Mouse (Mus musculus): ENCODE measurements around the gene Cd83.

Cd83 gene

DNA sequence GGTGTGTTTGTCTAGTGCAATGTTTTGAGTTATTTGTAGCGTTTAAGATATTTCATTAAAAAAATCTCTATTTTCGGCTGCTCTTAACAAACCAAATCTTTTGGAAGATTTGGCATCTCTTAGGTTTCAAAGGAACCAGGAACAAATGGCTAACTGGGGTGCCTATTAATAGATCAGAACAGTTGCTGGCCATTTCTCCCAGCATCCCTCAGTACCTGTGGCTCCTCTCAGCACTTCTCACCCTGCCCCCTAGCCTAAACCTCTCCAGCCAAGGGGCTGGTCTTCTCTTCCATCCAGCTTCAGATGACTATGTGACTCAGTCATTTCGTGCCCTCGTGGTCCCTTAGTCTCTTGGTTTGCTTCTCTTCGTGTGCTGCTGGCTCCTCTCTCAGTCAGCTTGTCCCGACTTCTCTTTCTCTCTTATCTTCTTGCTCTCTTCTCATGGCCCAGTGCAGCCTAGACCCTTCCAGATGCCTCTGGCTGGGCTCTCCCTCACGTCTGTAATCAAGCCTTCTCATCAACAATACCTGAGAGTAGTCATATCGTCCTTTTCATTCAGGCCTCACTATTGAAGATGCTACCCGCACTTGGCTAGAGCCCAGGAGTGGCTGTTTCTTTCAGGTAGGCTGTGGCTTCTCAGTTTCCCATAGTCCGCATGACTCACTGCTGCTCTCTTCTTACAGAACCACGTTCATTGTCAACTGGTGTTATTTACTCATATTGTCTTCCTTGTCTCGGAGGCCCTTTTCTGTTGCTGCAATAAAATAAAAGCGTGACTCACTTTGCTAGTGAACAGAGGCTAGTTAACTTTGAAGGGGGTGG is 9.8 kb upstream of the Cd83 start:
- no peak for DNase-seq

DNA sequence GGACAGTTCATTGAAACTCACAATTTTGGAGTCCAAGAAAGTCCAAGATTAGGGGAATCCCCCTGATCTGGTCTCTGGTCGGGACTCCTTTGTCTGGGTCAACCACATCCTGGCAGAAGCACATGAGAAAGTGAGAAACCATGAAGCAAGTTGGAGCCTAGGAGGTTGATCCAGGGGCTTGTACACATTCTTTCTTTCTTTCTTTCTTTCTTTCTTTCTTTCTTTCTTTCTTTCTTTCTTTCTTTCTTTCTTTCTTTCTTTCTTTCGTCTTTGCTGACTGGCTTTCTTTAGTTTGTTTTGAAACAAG is 9.2 kb upstream of the Cd83 start:
- DNase-seq = no peak

DNA sequence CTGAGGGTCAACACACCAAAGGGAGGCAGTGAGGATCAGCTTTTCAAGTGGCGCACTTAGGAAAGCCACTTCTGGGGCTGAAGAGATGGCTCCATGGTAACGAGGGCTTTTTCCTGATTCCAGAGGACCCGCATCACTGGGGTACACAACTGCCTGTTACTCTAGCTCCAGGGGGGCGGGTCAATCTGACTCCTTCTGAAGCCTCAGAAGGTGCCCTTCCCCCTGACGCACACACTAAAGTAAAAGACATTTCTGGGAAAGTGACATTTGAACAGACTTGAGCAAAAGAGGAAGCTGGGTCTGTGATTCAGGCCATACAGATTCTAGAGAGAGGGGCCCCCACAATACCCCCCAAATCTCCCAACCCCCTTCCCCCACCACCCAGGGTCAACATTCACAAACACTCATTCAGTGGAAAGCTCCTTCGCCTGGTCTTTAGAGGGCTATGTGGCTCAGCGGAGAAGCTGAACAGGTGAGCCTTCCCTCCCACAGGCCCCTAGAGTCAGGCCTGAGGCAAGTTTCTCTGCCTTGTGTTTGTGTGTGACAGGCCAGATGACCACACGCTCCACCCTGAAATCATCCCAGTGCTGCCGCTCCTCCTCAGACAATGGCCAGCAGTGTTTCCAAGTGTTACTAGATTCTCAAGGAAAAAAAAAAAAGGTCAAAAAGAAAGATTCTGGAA is 7.1 kb upstream of the Cd83 start:
- DNase-seq = no peak

DNA sequence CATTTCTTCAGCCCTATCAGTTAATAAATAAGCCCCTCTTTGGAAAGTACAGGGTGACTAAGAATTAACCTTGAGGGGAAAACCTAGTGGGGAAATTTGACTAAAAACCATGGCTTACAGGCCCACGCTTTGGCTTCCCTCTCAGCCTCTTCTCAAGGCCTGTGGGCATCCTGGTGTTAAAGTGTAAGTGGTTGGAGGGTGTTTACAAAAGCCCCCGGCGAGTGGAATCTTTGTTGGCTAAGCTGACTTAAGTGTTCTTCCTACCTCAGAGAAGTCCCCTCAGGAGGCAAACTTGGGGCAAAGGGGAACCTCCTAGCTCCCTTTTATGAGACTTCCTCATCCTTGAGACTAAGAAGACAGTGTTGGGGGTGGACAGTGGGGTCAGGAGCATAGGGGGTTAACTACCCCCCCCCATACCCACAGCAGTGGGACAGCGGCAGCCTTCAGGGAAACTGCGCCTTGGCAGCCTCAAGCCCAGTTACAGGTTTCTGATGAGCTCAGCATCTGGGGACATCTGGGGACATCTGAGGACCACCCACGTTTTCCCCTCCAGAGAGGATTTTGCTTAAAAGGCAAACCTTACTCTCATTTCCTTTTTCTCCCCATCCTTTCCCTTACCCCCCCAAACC is 6.4 kb upstream of the Cd83 start:
- no peak for DNase-seq

DNA sequence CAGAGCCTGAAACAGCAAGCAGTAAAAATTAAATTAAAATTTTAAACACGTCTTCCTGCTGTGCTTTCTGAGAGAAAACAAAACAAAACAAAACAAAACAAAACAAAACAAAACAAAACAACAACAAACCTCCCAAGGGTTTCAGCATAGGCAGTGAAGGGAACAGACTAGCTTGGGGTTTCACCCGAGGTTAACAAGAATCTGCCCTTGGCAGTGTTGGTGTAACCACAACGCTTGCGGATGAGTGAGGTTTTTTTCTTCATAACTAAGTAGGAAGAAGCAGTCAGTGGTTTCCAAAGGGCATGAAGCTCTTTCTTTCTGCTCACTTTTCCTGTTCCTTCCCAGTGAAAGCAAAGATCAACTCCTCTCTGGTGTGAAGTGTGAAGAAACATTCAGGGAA is 5.6 kb upstream of the Cd83 start:
- DNase-seq = no peak

DNA sequence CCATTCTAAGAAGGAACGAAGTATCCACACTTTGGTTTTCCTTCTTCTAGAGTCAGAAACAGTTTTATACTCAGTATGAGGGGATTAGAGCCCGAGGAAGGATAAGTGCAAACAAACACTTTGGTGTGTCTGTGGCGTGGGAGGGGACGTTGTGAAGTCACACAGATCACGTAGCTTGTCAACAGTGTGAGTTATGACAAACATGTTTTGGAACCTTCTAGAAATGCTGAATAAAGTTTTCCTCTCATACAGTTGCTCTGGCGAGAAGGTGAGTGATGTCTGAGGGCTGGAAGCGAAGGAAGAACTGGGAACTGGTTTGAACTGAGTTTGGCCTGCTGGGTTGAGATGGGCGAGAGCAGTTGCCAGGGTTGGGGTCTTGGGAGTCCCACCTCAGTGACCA is 4.5 kb upstream of the Cd83 start:
- DNase-seq = no peak

DNA sequence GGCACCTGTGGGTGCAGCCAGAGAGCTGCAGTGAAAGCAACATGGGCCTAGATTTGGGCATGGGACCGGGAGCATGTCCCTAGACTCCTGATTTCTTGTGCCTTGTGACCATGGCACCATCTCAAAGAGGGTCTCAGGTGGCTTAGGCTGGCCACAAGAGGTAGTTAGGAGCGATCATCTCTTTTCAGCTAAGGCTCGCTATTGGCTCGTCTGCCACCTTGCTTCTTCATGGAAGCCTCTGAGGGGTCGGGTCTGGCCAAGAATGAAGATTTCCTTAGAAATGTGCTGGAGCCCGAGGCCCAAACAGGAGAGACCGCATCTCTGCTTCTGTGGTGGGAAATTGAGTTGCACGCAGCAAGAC is 1.1 kb downstream of the Cd83 start:
- no peak for DNase-seq

DNA sequence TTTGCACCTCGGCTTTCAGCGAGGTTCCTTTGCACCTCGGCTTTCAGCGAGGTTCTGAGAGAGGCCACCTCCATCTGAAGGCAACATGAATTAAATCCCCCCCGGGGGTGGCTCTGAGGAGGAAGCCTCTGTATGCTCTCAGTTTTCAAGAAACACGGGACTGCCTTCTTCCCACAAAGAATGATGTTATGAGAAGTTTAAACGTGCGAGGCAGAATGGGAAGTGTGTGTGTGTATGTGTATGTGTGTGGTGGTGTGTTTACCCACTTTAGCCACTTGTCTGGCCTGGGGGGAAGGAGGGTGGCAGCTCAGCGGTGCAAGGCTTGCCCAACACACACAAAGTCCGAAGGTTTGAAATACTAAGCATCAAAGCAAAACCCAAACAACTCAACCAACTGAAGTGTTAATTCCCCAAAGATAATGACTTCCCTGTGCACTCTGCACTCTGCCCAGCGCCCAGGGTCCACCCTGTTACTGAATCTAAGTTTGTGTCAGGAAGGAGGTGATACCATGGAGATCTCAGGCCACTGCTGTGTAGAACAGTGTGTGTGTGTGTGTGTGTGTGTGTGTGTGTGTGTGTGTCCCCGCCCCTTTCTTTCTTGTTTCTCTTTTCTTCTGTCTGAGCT is 1.7 kb downstream of the Cd83 start:
- DNase-seq = no peak

DNA sequence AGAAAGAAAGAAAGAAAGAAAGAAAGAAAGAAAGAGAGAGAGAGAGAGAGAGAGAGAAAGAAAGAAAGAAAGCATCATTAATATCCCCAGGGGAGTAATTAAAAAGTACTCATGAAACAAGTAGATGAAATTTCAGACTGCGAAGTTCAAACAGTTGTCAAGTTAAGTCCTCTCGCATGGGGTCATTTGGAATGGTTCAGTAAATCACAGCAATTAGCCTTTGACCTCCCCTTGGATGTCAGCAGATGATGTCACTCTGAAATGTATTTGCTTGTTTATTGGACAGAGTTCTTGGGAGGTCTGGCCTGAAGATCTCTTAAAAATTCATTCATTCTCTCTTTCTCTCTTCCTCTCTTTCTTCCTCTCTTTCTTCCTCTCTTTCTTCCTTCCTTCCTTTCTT is 2.7 kb downstream of the Cd83 start:
- DNase-seq = no peak

DNA sequence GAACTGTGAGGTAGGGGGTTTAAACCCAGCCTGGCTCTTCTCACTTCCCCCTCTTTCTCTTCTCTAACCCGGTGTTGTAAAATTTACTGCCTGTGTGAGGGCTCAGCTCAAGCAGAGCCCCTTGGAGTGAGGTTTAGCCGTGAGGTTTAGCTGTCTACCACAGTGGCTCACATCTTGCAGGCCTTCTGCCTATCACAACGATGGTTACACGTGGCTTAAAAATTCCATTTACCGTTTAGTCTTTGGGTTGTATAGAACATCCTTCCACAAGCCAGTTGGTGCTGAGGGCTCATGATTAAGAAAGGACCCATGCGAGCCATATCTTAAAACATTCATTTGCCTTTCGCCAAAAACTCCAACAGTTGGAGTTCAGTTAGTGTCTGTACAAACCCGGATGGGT is 3.5 kb downstream of the Cd83 start:
- DNase-seq = no peak

DNA sequence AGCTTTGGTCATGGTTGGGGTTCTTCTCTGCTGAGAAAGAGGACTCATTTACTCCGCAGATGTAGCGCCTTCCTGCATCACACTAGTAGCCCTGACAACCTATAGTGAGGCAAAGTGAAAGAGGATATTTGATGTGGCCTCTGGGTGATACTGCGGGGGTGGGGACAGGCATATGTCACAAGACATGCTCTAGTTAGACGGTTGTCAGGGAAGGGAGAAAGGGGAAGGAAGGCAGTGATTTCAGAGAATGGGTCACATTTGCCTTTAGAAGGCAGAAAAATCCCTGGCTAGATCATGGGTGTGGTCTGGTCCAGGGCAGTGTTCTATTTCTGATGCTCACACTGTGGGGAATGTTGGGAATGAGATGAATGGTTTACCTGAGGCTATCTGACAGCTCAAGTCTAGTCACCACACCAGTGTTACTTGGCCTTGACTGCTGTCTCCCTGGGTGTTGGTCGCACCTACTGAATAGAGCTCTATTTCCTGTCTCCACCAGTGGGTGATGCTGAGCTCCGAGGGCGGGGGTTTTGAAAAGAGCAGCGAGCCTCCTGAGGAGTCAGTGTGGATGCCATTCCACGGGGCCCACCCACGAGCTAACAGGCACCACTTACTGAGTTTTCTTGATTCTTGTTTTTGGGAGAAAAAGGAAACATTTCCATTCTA is 4.5 kb downstream of the Cd83 start:
- DNase-seq = no peak

DNA sequence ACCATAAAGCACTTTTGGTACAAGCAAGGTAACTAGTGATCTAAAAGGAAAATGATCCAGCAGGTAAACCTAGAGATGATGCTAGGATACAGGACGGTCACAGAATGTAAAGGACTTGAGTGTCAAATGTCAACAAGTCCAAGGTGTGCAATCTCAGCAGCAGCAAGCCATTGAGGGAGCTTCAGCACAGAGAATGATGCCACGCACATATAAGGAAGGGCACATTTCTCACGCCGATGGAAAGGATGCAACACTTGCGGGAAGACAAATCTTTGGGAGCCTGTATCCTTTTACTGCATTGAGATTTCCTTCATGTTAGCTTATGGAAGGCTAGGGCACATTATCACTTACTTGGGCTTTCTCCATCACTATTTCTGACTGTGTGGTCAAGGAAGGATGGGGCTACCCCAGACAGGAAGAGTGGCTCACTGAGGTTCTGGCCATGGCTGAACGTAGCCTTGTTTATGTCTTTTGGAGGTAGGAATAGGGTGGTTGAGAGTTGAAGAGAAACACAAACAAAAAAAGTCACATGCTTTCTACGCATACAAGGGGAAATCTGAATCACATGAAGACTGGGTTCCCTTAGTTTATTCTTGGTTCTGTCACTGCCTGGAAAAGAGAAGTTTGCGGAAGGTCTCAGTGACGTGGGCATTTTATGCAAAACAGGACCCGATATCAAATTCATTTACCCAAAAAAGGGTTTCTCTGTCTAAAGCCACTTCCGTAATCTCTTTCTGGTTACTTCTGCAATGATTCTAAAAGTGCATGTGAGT is 5.8 kb downstream of the Cd83 start:
- no peak for DNase-seq

DNA sequence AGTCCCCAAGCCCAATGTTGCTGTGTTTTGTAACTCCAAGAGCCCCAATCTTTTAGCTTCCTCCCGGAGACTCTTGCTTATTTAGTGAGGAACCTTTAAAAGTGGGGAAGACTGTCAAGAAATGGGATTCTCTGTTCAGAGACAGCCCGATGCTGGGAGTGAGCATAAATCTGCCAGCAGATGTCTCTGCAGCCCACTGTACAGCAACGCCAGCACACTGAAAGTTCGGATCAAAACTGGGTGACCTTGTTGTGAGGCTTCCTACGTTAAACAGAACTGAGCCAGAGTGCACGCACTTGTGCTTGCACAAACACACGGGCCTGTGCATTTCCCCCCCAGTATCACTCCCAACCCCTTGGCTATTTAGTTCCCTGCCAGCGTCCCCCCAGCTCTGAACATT is 10.8 kb downstream of the Cd83 start:
- no peak for DNase-seq

DNA sequence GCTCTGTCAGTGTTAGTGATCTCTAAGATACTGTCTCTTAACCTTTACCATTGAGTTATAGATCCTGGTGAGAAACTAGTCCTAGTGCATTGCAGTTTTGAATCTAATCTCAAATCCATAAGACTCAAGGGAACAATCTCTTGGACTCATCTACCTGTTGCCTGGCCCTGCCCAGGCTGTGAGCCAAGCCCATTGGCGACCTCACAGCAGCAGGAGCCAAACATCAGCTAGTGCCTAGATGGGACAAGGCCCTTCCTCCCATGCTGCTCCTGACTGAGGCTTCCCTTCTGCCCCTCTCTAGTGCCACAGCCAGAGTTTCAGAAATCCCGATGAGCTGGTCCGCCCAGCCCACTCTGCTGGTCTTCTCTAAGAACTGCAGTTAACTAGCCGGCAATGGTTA is 14.1 kb downstream of the Cd83 start:
- DNase-seq = no peak

DNA sequence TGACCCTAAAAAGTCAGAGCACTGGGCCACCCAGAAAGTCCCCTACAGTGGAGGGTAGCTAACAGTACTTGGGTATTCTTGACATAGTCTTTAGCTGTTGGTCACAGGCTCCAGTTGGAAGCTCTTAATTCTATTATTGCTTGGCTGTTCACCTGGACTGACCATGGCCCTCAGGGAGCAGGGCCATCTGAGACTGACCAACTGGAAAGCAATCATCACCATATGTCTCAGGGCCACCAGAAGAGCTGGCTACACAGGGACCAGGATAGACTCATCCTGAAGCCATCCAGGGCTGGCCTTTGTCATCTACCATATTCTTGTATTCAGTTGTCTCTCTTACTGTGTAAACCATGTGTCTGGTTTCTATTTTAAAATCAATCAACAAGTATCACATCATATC is 15.6 kb downstream of the Cd83 start:
- DNase-seq = peak; percentile 71

DNA sequence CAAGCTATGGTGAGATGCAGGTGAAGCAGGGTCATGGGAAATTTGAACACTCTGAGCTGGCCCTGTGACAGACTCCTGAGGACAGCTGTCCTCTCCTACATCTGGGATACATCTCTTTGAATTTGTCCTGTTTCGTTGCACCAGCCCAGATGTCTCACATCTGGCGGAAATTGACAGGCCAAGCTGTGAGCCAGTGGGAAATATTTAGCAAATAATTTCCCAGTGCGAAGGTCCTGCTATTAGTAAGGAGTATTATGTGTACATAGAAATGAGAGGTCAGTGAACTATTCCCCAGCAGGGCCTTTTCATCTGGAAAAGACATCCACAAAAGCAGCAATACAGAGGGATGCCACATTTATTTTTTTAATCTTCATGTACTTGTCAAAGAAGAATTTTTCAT is 17.4 kb downstream of the Cd83 start:
- DNase-seq = no peak

DNA sequence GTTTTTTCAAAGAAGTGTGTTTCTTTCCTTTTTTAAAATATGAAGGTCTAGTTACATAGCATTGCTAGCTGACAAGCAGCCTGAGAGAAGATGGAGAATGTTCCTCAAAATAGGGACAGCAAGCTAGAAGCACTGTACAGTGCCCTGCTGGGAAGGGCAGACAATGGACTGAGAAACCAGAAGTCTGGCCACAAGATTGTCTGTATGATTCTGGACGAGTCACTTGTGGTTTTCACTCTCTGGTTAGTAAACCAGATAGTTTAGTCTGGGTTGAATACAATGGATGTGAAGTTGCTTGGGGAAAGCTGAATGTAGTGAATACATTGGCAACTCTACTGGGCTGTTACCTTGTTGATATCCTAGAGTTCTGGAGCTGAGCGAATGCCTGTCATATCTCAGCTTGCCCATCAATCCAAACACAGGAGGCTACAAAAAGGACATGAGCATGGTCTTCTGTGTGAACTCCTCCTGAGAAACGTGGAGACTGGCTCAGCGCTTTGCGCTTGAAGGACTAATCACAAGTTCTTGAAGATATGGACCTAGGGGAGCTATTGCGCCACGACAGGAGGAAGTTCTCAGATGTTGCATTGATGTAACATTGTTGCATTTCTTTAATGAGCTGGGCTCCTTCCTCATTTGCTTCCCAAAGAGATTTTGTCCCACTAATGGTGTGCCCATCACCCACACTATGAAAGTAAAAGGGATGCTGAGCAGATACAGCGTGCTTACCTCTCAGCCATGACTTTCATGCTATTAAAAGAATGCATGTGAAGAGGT is 18.0 kb downstream of the Cd83 start:
- DNase-seq = no peak

DNA sequence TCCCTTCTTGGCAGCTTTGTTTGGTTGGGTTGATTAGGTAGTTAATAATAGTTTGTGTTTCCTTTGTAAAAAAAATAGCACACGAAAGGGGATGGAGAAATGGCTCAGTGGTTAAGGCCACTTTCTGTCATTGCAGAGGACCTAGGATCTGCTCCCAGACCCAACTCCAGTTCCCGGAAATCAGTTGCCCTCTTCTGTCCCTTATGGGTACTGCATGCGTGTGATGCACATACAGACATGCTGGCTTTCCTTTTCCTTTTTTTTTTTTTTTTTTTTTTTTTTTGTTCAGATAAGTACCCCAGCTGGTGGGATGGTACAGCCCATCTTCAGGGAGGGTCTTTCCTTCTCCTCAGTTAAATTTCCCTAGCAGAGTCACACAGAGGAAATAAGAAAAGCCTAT is 20.1 kb downstream of the Cd83 start:
- no peak for DNase-seq

DNA sequence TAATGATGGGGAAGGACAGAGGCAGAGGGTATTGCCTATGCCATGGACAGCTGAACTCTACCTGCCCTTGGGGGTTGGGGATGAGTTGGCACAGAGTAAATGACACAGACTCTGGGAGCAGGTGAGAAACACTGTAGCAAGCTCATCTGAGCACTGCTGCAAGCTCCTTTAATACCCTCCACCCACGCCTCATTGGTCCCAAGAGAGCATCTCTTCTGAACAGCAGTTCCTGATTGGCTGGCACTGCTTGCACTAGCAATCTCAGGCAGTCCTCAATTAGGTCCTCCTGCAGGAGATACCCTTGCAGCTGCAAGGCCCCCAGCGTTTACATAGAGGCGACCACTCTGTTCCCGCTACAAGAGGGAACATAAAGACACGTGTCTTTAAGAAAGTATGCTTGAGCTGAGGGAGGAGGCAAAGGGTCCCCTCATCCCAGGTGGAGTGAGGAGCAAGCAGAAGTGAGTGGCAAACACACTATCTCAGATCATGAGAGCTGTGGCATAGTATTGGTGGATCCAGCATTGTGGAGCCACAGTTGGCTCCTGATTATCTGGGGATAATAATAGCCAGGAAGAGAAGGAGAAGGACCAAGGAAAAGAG is 20.7 kb downstream of the Cd83 start:
- no peak for DNase-seq

DNA sequence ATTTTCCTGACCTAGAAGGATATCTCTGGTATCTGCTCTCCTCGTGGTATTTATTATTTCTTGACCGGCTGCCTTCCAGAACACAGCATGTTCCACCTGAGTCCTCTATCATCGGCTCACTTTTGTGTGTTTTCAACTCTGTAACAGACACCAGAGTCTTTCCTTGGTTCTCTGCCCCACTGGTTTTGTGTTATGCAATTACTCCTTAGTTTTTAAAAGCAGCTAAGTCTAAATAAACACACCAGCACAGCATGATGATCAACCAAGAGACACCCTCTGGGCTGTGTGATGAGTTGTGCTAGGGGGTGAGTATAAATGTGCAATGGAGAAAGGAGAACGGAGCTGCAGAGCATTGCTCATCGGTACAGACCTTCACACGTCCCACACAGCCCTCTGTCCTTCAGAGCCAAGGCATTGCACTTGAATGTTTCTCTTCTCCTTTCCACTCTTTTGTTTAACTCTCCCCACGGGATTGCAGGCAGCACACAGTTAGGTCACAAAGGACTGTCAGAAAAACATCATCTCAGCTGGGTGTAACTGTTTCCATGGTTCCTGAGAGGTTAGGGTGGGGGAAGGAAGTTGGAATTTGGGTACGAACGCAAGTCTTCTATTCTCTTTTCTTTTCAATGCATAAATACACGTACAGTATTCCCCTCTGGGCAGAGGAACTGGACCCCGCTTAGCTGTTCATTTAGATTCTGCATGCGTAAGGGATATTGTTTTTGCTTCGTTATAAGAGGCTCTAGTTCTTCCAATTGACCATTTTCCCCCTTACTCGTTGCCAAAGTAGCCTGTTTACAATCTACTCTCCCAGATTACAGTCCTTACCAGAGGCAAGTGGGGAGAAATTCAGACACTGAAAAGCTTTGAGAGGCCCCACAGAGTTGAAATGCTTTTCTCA is 22.0 kb downstream of the Cd83 start:
- no peak for DNase-seq

Measured in cerebellum, adult 9-11 months (tissue).